Mouse (Mus musculus) kidney, embryonic 16.5 days (tissue): ENCODE measurements around the gene Meioc. TPM values are rescaled to one million over a fixed set of nuclear protein-coding genes. Genes with fewer than 3 reads are reported as not detected.
"Not testable (repeated sequence)": the region's sequence is repeated elsewhere in the genome, so short reads cannot be mapped to it uniquely, and the experiment has no call there.

Source experiments
- ATAC-seq: fragments of 200-750 bp; cut with Nextera tagmentation; 2 replicates; pipeline ENCODE4 v1.8.0; 2017; ENCODE audit warnings: moderate TSS enrichment; ENCODE audit not compliant: low FRiP score, low TSS enrichment
- H3K27ac ChIP-seq: fragments of 300-500 bp; sonication (generic); 2 replicates; pipeline ENCODE4 v1.5.1; 2014; ENCODE audit warnings: low read length
- H3K27me3 ChIP-seq: fragments of 300-500 bp; sonication (generic); 2 replicates; pipeline ENCODE4 v1.6.1; 2014; ENCODE audit warnings: low read length, control low read depth, mixed read lengths; ENCODE audit not compliant: insufficient read depth
- H3K36me3 ChIP-seq: fragments of 300-500 bp; sonication (generic); 2 replicates; pipeline ENCODE4 v1.6.1; 2014; ENCODE audit warnings: low read length, control low read depth, mixed read lengths; ENCODE audit not compliant: insufficient read depth
- H3K4me1 ChIP-seq: fragments of 300-500 bp; sonication (generic); 2 replicates; pipeline ENCODE4 v1.6.1; 2014; ENCODE audit warnings: low read length, control low read depth, mixed read lengths; ENCODE audit not compliant: insufficient read depth
- H3K4me2 ChIP-seq: fragments of 300-500 bp; sonication (generic); replicated peaks from 2 replicates; pipeline ENCODE4 v1.6.1; 2014; ENCODE audit warnings: low read depth, low read length
- H3K4me3 ChIP-seq: fragments of 300-500 bp; sonication (generic); 2 replicates; pipeline ENCODE4 v1.5.1; 2014; ENCODE audit warnings: mild to moderate bottlenecking, low read length
- H3K9ac ChIP-seq: fragments of 300-500 bp; sonication (generic); replicated peaks from 2 replicates; pipeline ENCODE4 v1.6.1; 2014; ENCODE audit warnings: low read length
- H3K9me3 ChIP-seq: fragments of 300-500 bp; sonication (generic); 2 replicates; pipeline ENCODE4 v1.6.1; 2016; ENCODE audit warnings: low read length, control low read depth
- WGBS: fragments of 180-500 bp; shearing (Covaris S2); extraction: QIAGEN DNeasy Blood & Tissue Kit; methylation state at CpG from one replicate; pipeline ENCODE4 v1.1.7; 2014; 5-methylcytosine and 5-hydroxymethylcytosine counted together
- microRNA-seq: library from miRNA; unstranded; fragments of <30 nt; microRNA quantifications from one replicate; pipeline ENCODE4, GENCODE M21; 2016
- polyA plus RNA-seq: library from polyadenylated mRNA; unstranded; fragments of >200 nt; fragmentation: Nextera tagmentation; extraction: Ambion mirVana; gene quantifications from 2 replicates; pipeline ENCODE4 v1.2.1, GENCODE M21; 2015

The Meioc gene
- polyA plus RNA-seq, 1 experiment from 2014 or later: 0.34 TPM

DNA sequence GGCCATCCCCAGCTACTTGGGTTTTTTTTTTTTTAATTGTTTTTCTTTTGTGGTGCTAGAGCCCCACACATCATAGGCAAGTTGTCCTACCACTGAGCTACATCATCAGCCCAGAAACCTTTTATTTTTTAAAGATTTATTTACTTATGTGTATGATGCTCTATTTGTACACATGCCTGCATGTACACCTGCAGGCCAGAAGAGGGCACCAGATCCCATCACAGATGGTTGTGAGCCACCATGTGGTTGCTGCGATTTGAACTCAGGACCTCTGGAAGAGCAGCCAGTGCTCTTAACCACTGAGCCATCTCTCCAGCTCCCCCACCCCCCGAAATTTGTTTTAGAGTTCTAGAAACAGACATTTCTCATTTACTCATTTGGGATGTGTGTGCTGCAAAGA is 51.1 kb downstream of the Meioc start:
- ATAC-seq, H3K36me3 ChIP-seq, H3K4me3 ChIP-seq, H3K27ac ChIP-seq, H3K27me3 ChIP-seq, H3K9me3 ChIP-seq, H3K9ac ChIP-seq, H3K4me1 ChIP-seq, H3K4me2 ChIP-seq: not testable (repeated sequence)
- WGBS: 94% methylated on average over 2 of the region's 2 CpGs

DNA sequence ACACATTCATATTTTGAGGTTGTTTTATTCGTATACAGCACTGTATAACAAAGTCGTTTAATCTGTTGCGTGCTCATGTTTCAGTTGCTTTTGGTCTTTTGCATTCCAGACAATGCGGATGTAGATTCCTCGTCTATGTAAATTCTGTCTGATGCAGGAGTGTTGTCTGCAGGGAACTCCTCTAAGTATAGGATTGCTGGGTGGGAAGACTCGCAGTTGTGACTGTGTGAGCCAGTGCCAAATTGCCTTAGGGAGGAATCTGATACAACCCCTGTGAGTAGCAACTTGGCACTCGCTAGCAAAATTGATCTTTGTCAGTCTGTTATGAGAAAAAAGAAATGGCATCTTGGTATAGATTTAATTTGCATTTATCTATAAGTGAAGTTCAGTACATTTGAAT is 52.6 kb downstream of the Meioc start:
- Histone ChIP-seq H3K4me1 (no peaks in the 10 kb centered on the region), H3K27me3 (no peaks in the 10 kb centered on the region), H3K36me3 (no peaks in the 10 kb centered on the region), H3K27ac (no peak overlapping the region), H3K4me3 (no peak overlapping the region), H3K9ac (no peak overlapping the region), H3K9me3 (peaks cover 6% of the 10 kb centered on the region; the same call in 1 of the 2 replicates), H3K4me2 (no peak overlapping the region)
- 76% methylated on average over 7 of the region's 7 CpGs for WGBS
- no peak for ATAC-seq

DNA sequence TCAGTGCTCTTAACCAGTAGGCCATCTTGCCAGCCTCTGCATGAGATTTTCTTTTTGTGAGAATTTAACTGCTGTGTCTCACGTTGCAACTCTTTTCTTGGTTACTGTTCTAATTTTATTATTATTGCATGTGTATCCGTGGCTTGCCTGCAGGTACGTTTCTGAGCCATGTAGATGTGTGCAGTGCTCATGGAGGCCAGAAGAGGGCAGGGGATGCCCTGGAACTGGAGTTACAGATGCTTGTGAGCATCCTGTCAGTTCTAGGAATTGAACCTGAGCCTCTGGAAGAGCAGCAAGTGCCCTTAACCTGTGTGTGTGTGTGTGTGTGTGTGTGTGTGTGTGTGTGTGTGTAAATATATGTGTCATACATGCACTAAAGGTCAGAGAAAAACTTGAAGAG is 62.1 kb downstream of the Meioc start:
- H3K9me3 ChIP-seq: no peaks in the 10 kb centered on the region
- H3K27ac ChIP-seq: no peak overlapping the region
- WGBS: 37% methylated on average over 3 of the region's 3 CpGs
- H3K27me3 ChIP-seq: no peaks in the 10 kb centered on the region
- H3K36me3 ChIP-seq: no peaks in the 10 kb centered on the region
- no peak overlapping the region for H3K4me2 ChIP-seq
- no peaks in the 10 kb centered on the region for H3K4me1 ChIP-seq
- no peak overlapping the region for H3K4me3 ChIP-seq
- H3K9ac ChIP-seq: no peak overlapping the region
- ATAC-seq: no peak

DNA sequence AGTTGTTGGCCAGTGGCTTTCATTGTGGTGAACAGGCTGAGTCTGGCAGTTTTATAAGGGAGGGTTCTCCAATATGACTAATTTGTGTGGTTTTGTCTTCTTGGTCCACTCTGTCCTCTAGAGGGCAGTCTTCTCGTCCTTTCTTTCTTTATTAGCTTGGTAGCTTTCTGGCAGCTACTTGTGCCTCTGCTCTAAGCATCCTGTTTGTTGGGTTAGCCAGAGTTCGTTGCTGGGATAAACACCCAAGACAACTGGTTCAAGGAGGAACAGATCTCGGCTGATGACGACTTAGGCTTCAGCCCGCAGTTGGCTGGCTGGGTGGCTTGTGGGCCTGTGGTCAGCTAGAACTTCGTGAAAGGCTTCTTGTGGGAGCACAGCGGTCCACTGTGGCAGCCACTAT is 65.1 kb downstream of the Meioc start:
- 37% methylated on average over 7 of the region's 7 CpGs for WGBS
- no peak overlapping the region for H3K27ac ChIP-seq
- H3K27me3 ChIP-seq: no peaks in the 10 kb centered on the region
- no peaks in the 10 kb centered on the region for H3K4me1 ChIP-seq
- no peak for ATAC-seq
- H3K4me2 ChIP-seq: no peak overlapping the region
- H3K9ac ChIP-seq: no peak overlapping the region
- H3K36me3 ChIP-seq: no peaks in the 10 kb centered on the region
- no peak overlapping the region for H3K4me3 ChIP-seq
- no peaks in the 10 kb centered on the region for H3K9me3 ChIP-seq

DNA sequence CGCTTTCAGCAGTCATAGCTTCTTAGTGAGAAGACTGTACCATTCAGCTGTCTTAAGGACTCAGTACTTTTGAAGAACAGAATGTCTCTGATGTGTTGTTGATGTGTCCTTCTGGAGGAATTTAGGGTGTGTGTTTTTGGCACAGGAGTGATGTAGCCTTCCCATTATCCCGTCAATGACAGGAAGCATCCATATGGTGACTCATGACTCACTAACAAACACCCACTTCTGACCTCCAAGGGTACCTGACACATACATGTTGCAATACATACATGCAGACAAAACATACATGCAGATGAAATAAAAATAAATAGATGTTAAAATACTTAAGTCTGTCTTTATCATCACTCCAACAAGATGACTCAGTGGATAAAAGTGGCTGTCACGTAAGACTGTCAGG is 66.3 kb downstream of the Meioc start:
- Histone ChIP-seq H3K4me2 (no peak overlapping the region), H3K9ac (no peak overlapping the region), H3K27ac (no peak overlapping the region), H3K9me3 (no peaks in the 10 kb centered on the region), H3K36me3 (no peaks in the 10 kb centered on the region), H3K4me3 (no peak overlapping the region), H3K4me1 (no peaks in the 10 kb centered on the region), H3K27me3 (no peaks in the 10 kb centered on the region)
- ATAC-seq: no peak
- 85% methylated on average over 3 of the region's 3 CpGs for WGBS

DNA sequence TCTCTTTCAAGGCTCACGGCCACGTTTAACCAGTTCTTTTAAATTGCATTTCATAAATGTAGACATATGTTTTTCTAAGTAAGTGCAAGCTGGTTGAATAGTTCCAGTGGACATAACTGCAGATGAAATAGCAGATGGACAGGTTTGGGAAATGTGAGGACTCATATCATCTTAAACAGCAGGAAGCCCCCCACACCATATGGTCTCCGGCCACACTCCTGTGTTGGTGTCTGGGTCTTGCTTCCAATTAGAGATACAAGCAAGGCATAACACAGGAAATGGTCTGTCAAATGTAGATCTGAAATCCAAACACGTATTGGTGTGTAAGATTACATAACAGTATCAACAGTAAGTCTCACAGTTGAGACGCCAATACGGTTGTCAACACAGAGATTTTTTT is 67.8 kb downstream of the Meioc start:
- Histone ChIP-seq H3K27ac (no peak overlapping the region), H3K4me2 (no peak overlapping the region), H3K9ac (no peak overlapping the region), H3K4me3 (no peak overlapping the region), H3K9me3 (no peaks in the 10 kb centered on the region), H3K4me1 (no peaks in the 10 kb centered on the region), H3K27me3 (no peaks in the 10 kb centered on the region), H3K36me3 (no peaks in the 10 kb centered on the region)
- no peak for ATAC-seq
- 88% methylated on average over 6 of the region's 6 CpGs for WGBS

Small RNA genes within 50 kb of the gene (microRNA-seq; reads per million reads assigned to microRNA genes)
- gene Gm22920: not detected

Other genes with a start within 250 kb of the Meioc start
- 208 and 213 TPM in 2 replicates for gene Grn, start 233.4 kb upstream of the Meioc start, polyA plus RNA-seq
- 5.3 and 5.8 TPM in 2 replicates for gene Fam171a2, start 216.0 kb upstream of the Meioc start, polyA plus RNA-seq
- 10.2 and 10.8 TPM in 2 replicates for gene Itga2b, start 193.6 kb upstream of the Meioc start, polyA plus RNA-seq
- gene Gpatch8, start 107.3 kb upstream of the Meioc start, polyA plus RNA-seq: 47.5 and 63.8 TPM in 2 replicates
- gene Gm11627, start 84.3 kb upstream of the Meioc start, polyA plus RNA-seq: 7.9 and 10.8 TPM in 2 replicates
- 27.2 and 27.5 TPM in 2 replicates for gene Fzd2, start 59.3 kb upstream of the Meioc start, polyA plus RNA-seq
- 51.9 and 52.1 TPM in 2 replicates for gene Ccdc43, start 34.1 kb downstream of the Meioc start, polyA plus RNA-seq
- gene Adam11, start 97.7 kb downstream of the Meioc start, polyA plus RNA-seq: 8.7 and 8.8 TPM in 2 replicates
- gene Gjc1, start 156.0 kb downstream of the Meioc start, polyA plus RNA-seq: 54.5 and 55.4 TPM in 2 replicates
- 0.42 and 2.5 TPM in 2 replicates for gene Higd1b, start 172.1 kb downstream of the Meioc start, polyA plus RNA-seq
- gene Eftud2, start 217.3 kb downstream of the Meioc start, polyA plus RNA-seq: 222 and 236 TPM in 2 replicates
- 1.9 and 2.1 TPM in 2 replicates for gene Ccdc103, start 217.5 kb downstream of the Meioc start, polyA plus RNA-seq
- not detected in 2 replicates for gene Fam187a, start 221.5 kb downstream of the Meioc start, polyA plus RNA-seq
- 0.41 and 0.50 TPM in 2 replicates for gene Gfap, start 237.2 kb downstream of the Meioc start, polyA plus RNA-seq